Mouse (Mus musculus) cerebellum, adult 8-10 months (tissue): ENCODE results near the gene Nr1d1.

Experiments used
- DNase-seq: peaks from one replicate; pipeline ENCODE4 v3.0.0; 2022

The Nr1d1 gene

DNA sequence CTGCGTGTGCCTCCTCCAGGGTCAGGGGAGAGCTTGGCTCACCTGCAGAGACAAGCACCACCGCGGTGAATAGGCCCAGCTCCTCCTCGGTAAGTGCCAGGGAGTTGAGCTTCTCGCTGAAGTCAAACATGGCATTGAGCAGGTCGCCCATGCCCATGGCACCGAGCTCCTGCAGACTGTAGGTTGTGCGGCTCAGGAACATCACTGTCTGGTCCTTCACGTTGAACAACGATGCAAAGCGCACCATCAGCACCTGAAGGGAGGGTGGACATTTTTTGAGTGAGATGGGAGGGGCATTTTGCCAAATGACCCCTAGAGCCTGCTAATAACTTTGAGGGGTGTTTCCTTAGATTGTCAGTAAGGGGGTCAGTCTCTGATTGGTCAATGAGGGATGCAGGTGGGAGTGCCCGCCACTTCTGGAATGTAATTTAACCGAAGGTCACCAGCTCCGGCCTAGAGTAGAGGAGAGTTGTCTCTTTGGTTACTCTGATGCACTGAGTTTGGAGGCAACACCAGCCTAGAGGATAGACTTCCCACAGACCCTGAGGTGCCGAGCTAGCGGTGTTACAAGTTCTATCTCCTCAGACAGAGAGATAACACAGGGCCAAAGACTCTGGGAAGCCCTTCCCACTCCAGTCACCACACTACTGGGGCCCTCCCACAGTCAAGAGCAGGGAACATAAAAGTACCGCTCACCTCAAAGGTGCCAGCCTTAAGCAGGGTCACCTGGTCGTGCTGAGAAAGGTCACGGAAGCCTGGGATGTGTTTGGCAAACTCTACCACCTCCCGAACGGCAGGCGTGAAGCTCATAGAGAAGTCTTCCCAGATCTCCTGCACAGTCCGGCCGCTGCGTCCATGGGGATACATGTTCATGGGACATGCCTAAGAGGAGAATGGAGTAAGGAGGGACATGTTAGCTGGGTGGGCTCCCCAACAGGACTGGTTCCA, 5.9 kb downstream of the Nr1d1 start:
- no peak for DNase-seq

DNA sequence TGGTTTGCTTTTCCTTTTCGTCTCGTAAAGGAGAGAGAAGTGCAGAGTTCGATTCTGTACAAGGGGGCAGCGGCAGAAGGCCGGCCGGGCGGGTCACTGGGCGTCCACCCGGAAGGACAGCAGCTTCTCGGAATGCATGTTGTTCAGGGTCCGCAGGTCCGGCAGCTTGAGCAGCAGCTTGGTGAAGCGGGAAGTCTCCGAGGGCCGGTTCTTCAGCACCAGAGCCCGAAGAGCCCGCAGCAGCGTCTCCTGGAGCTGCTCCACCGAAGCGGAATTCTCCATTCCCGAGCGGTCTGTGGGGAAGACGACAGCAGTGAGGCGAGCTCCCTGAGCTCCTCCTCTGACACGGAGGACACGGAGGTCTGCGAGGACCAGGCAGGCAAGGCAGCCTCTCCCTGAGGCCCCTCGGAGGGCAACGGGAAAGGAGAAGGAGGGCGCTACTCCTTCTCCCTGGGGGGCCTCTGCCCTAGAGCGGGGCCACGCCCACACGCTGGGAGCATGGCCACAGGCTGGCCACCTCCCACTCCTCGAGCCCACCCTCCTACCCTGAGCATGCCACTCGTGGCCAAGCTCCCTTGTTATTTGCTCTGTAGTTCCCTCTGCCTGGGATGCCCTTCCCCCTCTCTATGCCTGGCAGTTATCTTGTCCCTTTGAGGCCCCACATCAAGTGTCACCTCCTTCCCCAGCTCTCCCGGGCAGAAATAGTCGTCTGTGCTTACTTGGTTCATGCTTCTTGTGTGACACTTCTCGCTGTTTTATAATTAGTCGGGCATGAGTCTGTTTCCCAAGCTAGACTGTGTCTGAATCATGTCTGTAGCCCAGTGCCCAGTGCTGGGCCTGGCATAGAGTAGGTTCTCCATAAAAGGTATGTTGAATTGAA, 6.8 kb downstream of the Nr1d1 start:
- peak; percentile 54 for DNase-seq

DNA sequence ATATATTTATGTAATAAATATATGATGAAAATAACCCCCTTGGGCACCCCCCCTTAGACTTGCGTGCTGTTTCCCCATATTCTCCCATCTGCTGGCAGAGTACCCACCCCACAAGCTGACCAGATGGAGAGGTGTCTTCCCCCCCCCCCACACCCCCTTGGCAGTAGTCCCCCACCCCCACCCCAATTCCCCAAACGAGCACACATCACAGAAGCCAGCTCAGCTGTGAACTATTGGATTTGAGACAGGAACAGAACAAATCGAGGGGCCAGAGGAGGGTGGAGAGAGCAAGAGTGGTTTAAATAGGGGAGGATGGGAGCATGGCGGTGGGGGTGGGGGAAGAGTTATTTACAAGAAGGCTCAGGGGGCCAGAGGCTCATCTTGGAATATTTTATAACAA, 7.4 kb downstream of the Nr1d1 start:
- DNase-seq: no peak

DNA sequence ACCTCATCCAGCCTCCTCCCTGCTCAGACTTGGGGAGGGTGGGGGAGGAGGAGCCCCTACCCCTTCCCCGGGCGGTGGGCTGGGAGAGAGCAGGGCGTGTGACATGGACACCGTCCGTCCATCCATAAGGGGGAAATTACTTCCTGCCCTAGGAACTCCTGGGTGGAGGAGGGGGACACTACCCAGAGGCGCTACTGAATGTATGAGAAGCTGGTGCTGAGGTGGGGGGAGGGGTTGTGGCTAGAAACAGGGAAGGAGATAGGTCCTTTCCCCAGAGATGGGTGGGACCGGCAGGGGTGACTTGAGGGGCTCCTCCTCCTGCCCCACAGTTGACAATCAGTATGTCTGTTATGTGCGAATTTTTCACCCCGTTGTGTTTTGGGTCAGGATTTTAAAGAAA, 7.9 kb downstream of the Nr1d1 start:
- no peak for DNase-seq

DNA sequence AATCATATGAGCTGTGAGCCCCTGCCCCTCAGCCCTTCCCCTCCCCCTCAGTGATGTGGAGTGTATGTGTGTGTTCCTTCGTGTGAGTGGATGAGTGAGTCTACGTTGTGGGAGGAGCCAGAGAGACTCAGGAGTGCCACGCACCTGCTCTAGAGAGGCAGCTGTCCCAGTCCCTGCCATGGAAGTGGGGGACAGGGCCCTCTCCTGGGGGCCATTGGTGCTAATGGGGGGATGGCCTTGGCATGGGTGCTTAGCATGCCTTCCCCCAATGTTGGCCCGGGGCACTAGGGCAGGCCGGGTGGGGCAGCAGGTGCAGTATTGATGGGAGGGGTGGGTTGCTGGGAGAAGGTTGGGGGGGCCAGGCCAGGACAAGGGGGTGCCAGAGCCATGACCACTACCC, 8.3 kb downstream of the Nr1d1 start:
- DNase-seq: no peak

DNA sequence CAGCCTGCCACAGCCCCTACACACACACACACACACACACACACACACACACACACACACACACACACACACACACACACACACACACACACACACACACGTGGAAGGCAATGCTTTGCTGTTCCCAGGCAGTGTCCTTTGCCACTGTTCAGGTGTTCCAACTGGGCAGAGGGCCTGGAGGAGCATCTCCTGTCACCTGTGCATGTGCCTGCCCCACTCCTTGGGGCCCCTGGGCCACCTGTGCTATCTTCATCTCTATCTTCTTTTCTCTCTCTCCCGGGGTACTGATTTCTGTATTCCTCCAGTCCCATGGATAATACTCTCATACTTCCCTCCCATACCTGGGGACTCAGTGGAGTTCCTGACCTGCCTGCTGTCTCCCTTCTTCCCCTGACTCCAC, 8.8 kb downstream of the Nr1d1 start:
- DNase-seq: no peak

DNA sequence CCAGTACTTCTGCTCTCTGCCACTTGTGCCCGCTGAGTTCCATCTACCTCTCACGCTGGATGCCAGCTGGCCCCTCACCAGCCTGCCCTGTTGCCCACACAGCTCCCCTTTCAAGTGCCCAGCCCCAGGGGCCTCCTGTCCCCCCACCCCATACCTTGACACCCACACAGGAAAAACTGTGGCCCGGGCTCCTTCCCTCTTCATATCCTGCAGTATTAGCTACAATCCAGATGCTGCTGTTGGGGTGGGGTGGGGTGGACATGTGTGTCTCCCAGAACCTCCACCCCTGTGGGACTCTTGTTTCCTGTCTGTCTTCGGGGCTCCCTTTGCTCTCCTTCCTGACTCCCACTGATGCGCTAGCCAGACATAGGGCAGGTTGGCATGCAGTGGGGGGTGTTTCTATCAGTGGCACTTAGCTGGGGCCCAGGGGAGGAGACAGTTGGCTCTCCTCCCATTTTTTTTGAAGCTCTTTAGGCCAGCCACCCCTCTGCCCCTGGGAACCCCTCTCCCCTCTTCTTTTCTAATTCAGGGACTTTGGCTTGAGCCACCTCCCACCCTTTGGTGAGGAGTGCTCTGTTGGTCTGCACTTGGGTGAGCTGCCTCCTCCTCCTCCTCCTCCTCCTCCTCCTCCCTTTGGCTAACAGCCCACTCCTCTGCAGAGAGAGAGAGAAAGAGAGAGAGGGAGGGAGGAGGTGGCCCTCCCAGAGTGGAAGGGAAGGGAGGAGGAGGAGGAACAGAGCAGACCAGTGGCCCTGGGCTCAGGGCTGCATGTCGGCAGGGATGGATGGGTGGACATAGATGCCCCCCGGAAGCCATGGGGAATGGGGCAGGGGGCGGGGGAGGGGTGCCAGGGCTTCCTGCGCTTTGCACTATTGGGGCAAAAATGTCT, 9.5 kb downstream of the Nr1d1 start:
- no peak for DNase-seq

DNA sequence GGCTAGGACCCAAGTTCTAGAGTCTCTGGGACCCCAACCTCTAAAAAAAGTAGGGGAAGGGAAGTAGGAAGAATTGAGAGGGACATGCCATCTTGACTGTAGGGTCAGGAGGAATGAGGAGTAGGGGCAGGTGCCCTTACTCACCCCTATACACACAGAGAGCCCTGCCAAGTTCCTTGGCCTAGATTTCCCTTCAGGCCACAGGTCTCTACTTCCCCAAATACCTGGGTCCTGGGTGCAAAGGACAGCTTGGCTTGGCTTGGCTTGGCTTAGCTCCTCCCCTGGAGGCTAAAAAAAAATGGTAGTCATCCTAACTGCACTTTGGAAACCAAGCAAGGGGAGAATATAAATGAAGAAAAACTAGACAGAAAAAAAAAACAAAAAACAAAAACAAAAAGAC, 10.4 kb downstream of the Nr1d1 start:
- DNase-seq: no peak

DNA sequence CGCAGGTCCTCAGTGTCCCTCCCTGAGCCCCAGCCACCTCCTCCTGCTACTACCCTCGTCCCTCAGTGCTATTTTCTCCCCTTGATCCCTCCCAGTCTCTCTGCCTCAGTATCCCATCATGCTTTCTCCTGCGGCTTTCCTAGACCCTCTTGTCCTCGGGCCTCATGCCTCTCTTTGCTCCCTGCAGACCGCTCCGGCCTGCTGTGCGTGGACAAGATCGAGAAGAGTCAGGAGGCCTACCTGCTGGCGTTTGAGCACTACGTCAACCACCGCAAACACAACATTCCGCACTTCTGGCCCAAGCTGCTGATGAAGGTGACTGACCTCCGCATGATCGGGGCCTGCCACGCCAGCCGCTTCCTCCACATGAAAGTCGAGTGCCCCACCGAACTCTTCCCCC, 11.0 kb downstream of the Nr1d1 start:
- DNase-seq: no peak

DNA sequence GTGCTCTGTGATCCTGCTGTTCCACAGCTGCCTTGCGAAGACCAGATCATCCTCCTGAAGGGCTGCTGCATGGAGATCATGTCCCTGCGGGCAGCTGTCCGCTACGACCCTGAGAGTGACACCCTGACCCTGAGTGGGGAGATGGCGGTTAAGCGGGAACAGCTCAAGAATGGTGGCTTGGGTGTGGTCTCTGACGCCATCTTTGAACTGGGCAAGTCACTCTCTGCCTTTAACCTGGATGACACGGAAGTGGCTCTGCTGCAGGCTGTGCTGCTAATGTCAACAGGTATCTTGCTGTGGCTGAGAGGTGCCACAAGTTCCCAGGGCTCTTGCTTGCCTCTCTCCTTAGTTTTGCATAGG, 11.7 kb downstream of the Nr1d1 start:
- DNase-seq: no peak

DNA sequence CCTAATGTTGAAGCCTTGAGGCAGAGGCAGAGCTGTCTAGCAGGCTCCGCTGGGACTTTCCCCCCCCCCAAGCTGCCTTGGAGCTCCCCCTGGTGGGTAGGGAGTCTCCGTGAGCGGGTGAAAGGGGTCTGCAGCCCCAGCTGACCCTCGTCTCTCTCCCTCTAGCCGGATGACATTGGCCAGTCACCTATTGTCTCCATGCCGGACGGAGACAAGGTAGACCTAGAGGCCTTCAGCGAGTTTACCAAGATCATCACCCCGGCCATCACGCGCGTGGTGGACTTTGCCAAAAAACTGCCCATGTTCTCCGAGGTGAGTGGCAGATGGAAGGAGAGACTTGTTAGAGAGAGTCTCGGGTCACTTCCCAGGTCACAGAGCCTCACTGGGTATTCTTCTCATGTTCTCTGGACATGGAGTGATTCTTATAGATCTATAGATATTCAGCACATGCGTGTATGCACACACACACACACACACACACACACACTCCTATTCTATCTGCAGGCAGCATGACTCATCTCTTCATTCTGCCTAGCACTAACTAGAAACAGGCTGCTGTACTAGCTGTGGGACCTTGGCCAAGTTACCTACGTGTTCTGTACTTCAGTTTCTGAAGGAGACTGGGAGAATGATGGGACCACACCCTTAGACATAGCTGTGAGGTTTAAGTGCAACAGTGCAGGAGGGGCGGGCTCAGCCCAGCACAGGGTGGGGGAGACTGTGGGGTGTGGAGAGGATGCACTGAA, 12.2 kb downstream of the Nr1d1 start:
- no peak for DNase-seq

DNA sequence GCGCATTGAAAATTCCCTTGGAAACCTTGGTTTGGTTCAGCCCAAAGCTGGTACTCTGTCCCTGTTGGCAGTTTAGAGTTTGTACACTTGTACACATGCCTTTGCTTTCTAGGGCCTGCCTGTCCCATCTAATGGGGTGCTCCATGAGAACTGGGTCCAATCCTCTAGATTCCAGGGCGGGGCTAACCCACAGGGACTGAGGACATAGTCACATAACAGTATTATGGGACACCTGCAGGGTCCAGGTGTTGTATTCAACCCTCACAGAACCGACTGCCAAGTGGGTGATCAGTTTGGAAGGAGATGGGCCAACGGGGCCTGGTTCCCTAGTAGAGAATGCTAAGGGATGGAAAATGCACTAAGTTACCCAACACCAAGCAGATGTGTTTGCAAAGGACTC, 13.2 kb downstream of the Nr1d1 start:
- DNase-seq: no peak

DNA sequence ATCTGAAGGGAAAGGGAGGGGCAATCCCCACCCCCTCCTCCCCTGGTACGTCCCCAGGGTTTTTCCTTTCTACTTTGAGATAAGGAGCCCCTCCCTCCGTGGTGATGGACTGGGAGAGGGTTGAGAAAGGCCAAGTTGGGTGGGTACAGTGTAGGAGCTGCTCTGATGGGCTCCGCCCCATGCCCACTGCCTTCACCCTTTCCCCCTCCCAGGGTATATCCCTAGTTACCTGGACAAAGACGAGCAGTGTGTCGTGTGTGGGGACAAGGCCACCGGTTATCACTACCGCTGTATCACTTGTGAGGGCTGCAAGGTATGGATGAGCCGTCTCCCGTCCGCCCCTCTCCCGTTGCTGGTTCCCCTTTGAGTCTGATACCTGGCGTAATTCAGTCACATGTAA, 18.4 kb downstream of the Nr1d1 start:
- DNase-seq: no peak

DNA sequence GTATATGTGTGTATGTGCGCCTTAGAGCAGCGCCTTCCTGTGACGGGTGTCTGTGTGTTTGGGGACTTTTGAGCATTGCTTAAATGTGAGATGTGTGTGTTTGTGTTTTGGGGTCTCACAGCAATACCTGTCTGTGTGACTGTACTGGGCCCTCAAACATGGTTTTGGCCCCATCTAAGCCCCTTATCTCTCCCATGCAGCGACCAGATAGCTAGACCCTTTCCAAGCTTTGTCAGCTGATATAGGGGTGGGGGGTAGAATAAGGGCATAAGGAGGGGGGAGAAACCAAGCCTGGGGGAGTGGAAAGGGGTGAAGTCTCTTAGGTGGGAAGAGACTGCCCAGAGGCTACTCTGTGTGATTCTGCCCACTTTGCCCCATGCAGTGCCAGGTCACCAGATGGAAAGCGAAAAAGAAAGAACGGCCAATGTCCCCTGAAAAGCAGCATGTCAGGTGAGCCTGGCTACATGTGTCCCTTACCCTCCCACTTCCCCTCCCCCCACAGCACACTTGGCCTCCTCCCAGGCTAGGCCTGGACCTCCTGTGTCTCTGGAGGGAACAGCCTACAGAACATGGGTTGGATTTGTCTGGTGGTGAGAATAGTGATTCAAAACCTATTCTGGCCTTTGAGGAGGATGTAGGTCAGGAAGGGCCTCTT, 19.3 kb downstream of the Nr1d1 start:
- DNase-seq: no peak

DNA sequence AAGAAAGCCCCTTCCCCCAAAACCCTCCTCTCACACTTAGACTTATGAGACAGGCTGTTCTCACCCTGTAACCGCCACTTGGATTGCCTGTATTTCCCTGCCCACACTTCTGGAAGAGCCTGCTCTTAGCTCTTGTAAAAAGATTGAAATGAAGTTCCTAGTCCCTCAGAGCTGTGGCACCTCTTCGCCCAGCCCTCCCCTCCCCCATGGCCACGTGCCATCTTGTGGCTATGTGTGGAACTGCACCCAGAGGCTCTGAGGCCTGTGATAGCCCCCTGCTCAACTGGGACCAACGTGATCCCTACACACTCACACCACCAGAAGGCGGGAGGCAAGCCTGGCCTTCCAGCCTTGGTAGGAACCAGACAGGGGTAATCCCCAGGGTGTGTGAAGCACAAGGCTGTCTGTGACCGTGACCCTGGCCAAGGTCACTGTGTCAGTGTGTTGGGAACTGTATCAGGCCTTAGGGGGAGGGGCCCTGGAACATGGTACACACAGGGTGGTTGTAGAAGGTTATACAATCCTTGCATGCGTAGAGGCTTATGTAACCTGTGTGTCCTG, 20.4 kb downstream of the Nr1d1 start:
- peak; percentile 73 for DNase-seq

DNA sequence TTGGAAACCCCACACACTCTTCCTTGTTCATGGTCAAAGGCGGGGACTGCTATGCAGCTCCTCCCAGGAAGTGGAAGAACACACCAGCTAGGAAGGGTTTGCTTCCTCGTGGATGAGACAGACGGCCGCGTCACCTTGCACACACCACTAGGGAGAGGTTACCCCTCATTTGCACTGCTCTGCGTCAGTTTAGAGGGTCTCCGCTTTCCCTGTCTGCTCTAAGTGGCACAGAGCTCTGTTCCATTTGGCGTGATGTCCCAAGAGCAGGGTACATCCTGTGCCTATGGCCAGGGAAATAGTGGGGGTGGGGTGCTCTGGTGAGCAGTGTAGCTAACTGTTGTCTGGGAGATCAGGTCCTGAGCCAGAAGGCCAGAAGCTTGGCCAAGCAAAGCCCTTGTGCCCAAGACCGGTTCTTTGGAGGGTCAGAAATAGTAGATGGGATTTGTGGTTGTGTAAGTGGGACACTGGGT, 20.9 kb downstream of the Nr1d1 start:
- DNase-seq: peak; percentile 39

DNA sequence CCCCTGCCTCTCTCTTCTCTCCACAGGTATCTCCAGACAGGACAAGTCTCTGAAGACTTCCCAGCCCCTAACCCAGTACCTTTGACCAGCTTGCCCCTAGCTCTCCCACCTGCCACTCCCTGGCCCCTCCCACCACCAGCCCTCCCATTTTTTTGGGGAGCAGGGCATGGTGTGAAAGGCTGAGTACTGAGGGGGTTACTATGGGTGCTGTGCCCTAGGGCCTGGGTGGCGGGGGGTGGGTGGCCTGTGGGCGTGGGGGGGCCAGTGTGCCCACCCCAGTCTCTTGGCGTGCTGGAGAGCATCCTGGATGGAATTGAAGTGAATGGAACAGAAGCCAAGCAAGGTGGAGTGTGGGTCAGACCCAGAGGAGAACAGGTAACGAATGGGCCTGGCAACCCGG, 21.9 kb downstream of the Nr1d1 start:
- DNase-seq: no peak

DNA sequence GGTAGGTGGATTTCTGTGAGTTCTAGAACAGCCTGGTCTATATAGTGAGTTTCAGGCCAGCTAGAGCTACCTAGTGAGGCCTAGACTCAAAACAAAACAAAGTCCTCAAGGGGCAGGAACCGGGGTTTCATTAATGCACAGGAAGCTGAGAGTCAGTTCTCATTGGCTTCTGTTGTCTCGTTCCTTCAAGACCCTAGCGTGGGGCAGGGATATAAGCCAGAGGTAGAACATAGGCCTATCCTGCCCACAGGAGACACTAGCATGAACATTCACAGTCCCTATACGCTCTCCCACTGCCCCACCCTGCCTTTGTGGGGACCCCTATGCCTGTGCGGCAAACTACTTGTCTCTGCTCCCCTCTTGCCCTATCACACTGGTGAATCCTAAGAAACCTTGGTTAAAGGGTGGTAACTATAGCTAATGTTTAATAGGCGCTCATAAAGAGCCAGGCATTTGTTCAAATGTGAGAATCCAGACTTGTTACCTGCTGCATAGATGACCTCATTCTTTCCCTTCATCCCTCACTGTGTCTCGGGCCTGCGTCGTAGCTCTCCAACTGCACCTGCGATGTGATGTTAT, 22.5 kb downstream of the Nr1d1 start:
- peak; percentile 25 for DNase-seq

DNA sequence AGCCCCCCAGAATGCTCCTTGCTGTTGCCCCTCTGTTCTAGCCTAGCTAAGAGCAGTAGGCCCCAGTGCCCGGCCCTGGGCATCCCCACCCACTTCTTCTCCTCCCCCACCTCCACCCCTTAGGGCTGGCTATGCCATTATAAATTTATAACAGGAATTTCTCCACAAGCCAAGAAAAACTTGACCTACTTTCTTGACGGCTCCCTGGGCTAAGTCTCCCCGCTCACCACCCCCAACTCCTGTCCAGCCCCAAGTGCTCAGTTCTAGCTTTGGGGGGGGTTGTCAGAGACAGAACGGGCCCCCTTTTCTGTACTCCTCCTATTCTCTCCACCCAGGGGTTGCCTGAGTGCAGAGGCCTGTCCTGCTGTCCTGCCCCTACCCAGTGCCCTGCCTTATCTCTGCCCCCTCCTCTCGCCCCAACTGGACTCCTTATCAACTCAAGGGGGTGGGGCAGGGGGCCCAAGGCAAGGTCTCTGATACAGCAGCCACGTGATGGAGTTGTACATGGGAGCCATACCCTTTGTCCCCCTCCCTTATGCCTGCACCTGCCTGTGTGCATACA, 23.8 kb downstream of the Nr1d1 start:
- DNase-seq: peak; percentile 42
